Mouse (Mus musculus): ENCODE results near the gene Gap43.
"Not testable (repeated sequence)": the region's sequence is repeated elsewhere in the genome, so short reads cannot be mapped to it uniquely, and the experiment has no call there.

The Gap43 gene

DNA sequence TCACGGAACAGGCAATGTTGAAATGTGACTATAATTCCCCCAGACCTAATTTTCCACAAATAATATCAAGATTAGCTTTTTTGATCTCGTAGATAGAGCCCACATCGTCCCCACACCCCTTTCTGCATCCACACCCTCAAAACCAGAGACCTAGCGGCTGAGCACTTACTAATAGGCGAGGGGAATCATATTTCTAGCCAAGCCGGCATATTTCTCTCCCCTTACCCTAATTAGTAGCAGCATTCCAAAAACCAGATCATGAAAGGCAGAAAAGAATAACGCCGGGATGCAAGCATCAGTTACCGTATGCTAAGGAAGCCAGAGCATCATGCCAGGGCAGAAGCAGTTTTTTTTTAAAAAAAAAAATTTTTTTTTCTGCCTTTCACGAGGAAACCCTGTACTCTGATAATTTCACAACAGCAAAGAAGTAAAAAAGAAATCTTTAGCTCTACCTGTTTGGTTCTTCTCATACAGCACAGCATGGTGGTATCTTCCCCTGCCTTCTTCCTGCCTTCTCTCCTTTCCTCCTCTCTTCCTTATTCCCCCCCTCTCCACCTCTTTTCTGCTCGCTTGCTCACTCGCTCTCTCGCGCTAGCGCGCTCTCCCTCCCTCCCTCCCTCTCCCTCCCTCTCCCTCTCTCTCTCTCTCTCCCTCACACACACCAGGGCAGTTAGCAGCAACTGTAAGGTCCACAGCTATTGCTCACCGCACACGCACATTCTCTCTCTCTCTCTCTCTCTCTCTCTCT, at the start of gene Gap43:
Gap43 (minus strand) TSS at position 631 of the 748 bp plus-strand sequence.
- H3K27me3 ChIP-seq (ENCODE audit: control insufficient read depth, insufficient read depth, low read length, poor library complexity, severe bottlenecking), result no peaks in the 10 kb centered on the region
- no peaks in the 10 kb centered on the region for H3K36me3 ChIP-seq (ENCODE audit: control insufficient read depth, insufficient read depth, low read length, poor library complexity, severe bottlenecking)
- DNase-seq (ENCODE audit: low read depth, low spot score), result no peak

DNA sequence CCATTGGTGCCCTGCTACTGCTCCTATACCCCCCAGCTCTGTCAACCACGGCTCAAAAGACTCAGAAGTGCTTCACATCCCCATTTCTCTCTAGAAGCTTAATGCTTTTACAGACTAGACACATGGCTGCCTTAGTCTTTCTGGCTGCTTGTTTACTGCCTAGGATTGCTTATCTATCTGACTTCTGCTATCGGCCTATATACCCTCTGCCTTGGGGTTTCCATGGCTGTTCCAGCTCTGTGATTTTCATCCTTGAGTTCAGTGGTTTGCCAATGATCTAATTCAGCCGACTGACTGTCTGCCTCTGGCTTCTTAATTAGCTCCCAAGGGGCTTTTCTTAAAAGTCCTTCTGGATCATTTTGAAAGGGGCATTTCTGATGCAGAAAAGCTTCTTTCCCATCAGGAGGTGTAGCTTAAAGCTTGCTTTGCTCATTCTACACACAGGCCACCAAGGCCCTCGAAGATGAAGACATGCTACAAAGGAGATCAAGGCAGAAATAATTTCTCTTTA, 40.9 kb upstream of the Gap43 start:
- DNase-seq (ENCODE audit: low read depth, low spot score), result no peak
- no peaks in the 10 kb centered on the region for H3K27me3 ChIP-seq (ENCODE audit: control insufficient read depth, insufficient read depth, low read length, poor library complexity, severe bottlenecking)
- no peaks in the 10 kb centered on the region for H3K36me3 ChIP-seq (ENCODE audit: control insufficient read depth, insufficient read depth, low read length, poor library complexity, severe bottlenecking)

DNA sequence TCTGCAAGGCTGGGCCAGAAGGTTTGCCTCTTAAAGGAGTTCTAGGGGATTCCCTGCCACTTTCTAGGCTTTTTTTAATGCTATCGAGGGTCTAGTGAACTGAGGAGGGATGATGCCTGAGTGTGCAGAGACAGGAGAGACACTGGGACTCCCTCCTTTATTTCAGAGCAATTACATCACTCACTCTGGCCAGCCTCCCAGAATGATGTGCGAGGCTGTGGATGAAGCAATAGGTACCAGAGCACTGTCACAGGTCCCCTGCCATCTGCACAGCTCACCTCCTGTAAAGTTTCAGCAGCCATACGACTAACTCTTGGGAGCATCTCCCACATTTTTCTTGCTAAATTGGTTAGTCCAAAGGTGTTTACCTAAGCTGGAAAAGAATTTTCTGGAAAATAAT, 40.2 kb upstream of the Gap43 start:
- no peaks in the 10 kb centered on the region for H3K27me3 ChIP-seq (ENCODE audit: control insufficient read depth, insufficient read depth, low read length, poor library complexity, severe bottlenecking)
- no peak for DNase-seq (ENCODE audit: low read depth, low spot score)
- H3K36me3 ChIP-seq (ENCODE audit: control insufficient read depth, insufficient read depth, low read length, poor library complexity, severe bottlenecking), result no peaks in the 10 kb centered on the region

DNA sequence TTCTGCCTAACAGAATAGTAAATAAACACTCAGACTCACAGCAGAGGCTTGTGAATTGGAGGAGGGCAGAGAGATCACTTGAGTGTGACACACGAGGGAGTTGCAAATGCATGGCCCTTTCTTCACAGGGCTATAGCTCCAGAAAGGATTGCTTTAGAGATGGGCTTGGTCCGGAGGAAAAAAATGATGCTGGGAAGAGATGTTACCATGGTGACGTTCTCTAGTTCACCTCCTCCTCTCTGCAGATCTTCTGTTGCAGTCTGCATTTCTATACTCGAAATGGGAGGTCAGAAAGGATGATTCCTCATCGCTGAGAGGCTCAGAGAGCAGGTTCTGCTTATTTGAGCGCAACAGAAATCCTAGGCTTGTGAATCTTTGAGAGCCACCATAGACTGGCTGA, 29.7 kb upstream of the Gap43 start:
- no peaks in the 10 kb centered on the region for H3K36me3 ChIP-seq (ENCODE audit: control insufficient read depth, insufficient read depth, low read length, poor library complexity, severe bottlenecking)
- no peak for DNase-seq (ENCODE audit: low read depth, low spot score)
- no peaks in the 10 kb centered on the region for H3K27me3 ChIP-seq (ENCODE audit: control insufficient read depth, insufficient read depth, low read length, poor library complexity, severe bottlenecking)

DNA sequence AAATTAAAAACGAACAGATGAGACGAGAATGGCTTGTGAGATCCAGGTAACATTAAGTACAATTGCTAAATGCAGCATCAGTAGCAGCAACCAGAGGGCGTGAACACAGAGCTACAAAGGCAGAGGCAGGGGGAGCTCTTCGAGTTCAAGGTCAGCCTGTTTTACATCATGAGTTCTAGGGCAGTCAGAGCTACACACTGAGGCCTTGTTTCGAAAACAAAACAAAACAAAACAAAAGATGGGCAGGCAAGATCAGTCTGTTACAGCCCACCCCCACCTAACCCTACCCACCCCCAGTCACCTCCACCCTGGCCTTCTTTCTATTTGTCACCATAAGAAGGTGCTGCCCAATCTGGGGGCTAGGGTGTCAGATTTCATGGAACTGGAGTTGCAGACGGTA, 28.9 kb upstream of the Gap43 start:
- no peak for DNase-seq (ENCODE audit: low read depth, low spot score)
- H3K27me3 ChIP-seq (ENCODE audit: control insufficient read depth, insufficient read depth, low read length, poor library complexity, severe bottlenecking), result no peaks in the 10 kb centered on the region
- no peaks in the 10 kb centered on the region for H3K36me3 ChIP-seq (ENCODE audit: control insufficient read depth, insufficient read depth, low read length, poor library complexity, severe bottlenecking)

DNA sequence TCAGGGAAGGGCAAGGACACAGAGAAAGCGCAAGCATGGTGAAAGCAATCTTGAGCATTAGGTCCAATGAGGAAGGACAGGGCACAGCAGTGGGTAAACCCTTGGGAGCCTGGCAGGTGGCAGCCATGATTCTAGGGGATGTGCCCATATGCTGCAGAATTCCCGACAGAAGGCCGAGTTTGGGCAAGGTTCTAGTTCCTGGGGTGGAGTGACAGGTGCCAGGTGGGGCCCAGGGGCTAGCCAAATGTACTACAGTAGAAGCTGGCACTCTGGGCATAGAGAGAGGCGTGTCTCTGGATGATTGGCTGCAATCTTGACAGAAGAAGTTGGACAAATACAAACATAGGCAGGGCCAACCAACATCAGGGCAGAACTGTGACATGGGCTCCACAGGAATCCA, 19.6 kb upstream of the Gap43 start:
- H3K36me3 ChIP-seq (ENCODE audit: control insufficient read depth, insufficient read depth, low read length, poor library complexity, severe bottlenecking), result no peaks in the 10 kb centered on the region
- no peak for DNase-seq (ENCODE audit: low read depth, low spot score)
- H3K27me3 ChIP-seq (ENCODE audit: control insufficient read depth, insufficient read depth, low read length, poor library complexity, severe bottlenecking), result no peaks in the 10 kb centered on the region

DNA sequence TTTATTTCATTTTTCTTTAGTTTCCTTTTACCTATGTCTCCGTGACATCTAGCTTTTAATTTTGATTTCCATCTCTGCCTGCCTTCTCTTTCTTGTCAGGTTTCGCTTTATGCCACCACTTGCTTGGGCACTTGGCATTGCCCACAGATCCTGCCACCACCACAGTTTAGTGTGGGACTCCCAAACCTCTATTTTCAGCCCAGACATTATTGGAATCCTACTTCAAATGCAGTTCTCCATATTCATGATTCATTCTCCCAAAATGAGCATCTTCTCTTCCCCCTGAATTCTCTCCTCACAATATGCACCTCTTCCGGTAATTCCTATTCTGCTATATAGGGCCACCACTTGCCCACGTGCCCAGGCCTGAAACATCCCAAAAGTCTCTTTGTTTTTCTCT, 17.6 kb upstream of the Gap43 start:
- Histone ChIP-seq H3K27me3 (ENCODE audit: control insufficient read depth, insufficient read depth, low read length, poor library complexity, severe bottlenecking) (no peaks in the 10 kb centered on the region), H3K36me3 (ENCODE audit: control insufficient read depth, insufficient read depth, low read length, poor library complexity, severe bottlenecking) (no peaks in the 10 kb centered on the region)
- DNase-seq (ENCODE audit: low read depth, low spot score), result no peak

DNA sequence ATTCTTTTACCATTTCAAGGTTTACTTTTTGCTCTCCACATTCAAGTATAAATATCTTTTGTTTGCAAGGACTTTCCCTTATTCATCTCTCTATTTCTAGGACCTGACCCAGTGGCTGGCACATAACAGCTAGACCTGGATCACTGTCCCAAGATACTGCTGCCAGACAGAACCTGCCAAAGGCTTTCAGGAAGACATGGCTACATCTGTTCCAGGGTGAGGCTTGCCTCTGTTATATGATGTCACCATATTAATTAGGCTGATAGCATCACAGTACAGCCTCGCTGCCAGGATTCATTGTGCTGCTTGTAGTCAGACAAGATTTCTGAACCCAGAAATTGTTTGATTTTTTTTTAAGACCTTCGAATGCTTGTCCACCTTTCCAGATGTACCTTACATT, 9.6 kb upstream of the Gap43 start:
- DNase-seq (ENCODE audit: low read depth, low spot score), result no peak
- Histone ChIP-seq H3K27me3 (ENCODE audit: control insufficient read depth, insufficient read depth, low read length, poor library complexity, severe bottlenecking) (no peaks in the 10 kb centered on the region), H3K36me3 (ENCODE audit: control insufficient read depth, insufficient read depth, low read length, poor library complexity, severe bottlenecking) (no peaks in the 10 kb centered on the region)

DNA sequence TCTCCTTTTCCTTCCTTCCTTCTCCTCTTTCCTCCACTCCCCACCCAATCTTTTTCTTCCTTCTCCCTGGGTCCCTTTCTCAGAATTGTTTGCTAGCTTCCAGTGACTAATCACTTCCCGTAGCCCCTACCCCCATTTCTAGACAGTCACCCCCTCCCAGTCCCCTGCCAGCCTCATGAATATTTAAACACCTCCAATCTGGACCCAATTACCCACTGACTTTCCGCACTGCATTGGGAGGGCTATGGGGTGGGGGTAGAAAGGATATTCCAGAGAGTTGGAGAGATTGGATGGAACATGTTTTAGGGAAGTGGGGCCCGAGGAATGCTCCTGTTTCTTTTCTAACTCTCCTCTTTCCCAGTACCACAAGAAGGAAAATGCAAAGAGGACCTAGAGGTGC, 414 bp upstream of the Gap43 start:
- not testable (repeated sequence) for H3K27me3 ChIP-seq (ENCODE audit: control insufficient read depth, insufficient read depth, low read length, poor library complexity, severe bottlenecking); DNase-seq (ENCODE audit: low read depth, low spot score); H3K36me3 ChIP-seq (ENCODE audit: control insufficient read depth, insufficient read depth, low read length, poor library complexity, severe bottlenecking)

DNA sequence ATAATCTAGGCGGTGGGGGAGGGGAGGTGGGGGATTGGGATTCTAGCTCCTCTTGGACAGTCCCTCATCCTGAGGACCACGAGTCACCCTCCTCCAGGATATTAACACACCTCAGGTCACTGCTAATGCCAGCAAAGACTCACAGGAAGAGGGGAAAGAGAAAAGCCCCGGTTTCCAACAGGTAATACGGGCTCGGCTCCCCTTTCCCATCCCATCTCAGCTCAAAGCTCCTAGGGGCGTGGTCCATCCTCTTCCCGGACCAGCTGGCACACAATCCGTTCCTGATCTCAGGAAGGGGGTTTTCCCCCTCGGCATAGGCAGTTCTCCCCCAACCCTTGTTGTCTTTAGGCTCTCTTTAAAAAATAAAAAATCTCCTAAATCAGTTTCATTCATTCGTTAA, 939 bp downstream of the Gap43 start:
- no peaks in the 10 kb centered on the region for H3K27me3 ChIP-seq (ENCODE audit: control insufficient read depth, insufficient read depth, low read length, poor library complexity, severe bottlenecking)
- H3K36me3 ChIP-seq (ENCODE audit: control insufficient read depth, insufficient read depth, low read length, poor library complexity, severe bottlenecking), result no peaks in the 10 kb centered on the region
- DNase-seq (ENCODE audit: low read depth, low spot score), result no peak

DNA sequence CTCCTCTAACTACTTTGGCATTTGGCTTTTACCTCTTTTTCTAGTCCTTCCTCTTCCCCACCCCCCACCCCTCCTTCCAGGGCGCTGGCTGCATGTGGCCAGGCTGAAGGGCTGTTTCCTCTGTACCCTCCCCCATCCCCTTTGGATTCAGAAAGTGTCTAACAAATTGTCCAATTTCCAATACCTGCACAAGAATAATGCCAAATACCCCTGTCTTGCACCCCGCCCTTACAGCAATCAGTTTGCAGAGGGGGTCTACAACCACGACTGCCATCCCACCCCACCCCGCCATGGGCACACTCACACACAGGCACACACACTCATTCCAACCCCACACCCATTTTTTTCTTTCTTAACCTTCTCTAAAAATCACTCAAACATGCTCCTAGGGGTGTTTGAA, 1.5 kb downstream of the Gap43 start:
- Histone ChIP-seq H3K27me3 (ENCODE audit: control insufficient read depth, insufficient read depth, low read length, poor library complexity, severe bottlenecking) (no peaks in the 10 kb centered on the region), H3K36me3 (ENCODE audit: control insufficient read depth, insufficient read depth, low read length, poor library complexity, severe bottlenecking) (no peaks in the 10 kb centered on the region)
- no peak for DNase-seq (ENCODE audit: low read depth, low spot score)

DNA sequence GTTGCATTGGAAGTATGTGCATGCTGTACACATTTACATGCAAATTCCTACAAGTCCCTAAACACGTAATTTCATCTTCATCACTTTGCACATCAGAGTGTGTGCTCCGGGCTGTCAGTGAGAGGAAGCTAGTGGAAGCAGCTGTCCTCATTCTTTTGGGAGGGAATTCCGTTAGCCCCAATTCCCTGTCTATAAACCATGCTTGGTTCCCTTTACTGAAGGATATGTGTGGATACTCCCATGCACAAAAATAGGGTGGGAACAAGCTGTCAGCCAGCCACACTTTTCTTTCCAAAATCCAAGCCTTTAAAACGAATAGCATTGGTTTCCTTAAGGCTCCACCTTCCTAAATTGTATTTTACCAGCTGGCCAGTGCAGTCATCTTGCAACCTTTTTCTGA, 2.1 kb downstream of the Gap43 start:
- no peaks in the 10 kb centered on the region for H3K36me3 ChIP-seq (ENCODE audit: control insufficient read depth, insufficient read depth, low read length, poor library complexity, severe bottlenecking)
- DNase-seq (ENCODE audit: low read depth, low spot score), result no peak
- H3K27me3 ChIP-seq (ENCODE audit: control insufficient read depth, insufficient read depth, low read length, poor library complexity, severe bottlenecking), result no peaks in the 10 kb centered on the region

DNA sequence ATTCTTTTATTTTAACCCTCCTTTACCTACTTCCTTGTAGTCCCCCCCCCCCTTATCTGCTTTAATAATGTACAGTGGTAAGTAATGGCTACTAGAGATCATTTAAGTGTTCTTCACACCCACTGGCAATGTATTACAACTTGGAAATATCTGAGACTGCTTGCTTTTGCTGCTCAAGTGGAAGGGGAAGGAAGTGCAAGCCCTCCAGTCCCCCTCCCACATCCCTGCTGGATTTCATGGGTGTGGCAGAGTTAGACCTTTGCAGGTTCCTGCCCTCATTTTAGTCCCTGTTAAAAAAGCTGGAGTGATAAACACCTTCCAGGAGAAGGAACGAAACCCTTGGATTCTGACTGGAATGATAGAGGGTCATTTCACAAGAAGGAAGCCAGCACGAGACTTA, 2.8 kb downstream of the Gap43 start:
- Histone ChIP-seq H3K36me3 (ENCODE audit: control insufficient read depth, insufficient read depth, low read length, poor library complexity, severe bottlenecking) (no peaks in the 10 kb centered on the region), H3K27me3 (ENCODE audit: control insufficient read depth, insufficient read depth, low read length, poor library complexity, severe bottlenecking) (no peaks in the 10 kb centered on the region)
- no peak for DNase-seq (ENCODE audit: low read depth, low spot score)

DNA sequence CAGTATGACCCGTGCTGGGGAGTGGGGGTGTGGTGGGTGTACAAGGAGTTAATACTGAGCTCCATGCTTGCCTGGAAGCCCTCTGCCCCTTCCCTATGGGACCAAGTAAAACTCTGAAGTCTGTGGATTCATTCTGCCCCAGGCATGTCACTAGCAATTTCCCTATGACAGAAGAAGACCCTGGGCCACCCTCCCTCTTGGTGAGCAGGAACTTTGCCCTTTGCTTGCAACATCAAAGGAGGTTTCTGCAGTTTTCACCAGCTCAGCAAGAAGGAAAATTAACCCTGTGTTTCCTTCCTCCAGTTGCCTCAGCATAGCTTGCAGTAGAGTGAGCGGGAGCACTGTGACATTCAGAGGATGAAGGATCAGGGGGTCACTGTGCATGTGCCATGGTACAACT, 3.8 kb downstream of the Gap43 start:
- Histone ChIP-seq H3K27me3 (ENCODE audit: control insufficient read depth, insufficient read depth, low read length, poor library complexity, severe bottlenecking) (no peaks in the 10 kb centered on the region), H3K36me3 (ENCODE audit: control insufficient read depth, insufficient read depth, low read length, poor library complexity, severe bottlenecking) (no peaks in the 10 kb centered on the region)
- no peak for DNase-seq (ENCODE audit: low read depth, low spot score)

DNA sequence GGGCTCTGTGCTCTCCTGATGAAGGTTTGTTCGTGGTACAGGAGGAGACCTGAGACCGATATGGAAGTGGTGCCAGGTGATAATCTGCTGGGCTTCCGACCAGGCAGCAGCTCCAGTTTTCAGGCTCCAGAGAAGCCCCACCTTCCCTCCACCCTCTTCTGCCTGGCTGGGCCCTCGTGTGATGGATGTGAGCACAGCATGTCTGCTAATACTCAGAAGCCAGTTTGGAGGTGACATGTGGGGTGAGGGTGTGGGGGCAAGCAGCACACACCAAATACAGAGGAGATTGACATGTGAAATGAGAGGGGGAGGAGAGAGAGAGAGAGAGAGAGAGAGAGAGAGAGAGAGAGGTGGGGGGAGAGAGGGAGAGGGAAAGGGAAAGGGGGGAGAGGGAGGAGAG, 8.1 kb downstream of the Gap43 start:
- no peaks in the 10 kb centered on the region for H3K36me3 ChIP-seq (ENCODE audit: control insufficient read depth, insufficient read depth, low read length, poor library complexity, severe bottlenecking)
- no peak for DNase-seq (ENCODE audit: low read depth, low spot score)
- no peaks in the 10 kb centered on the region for H3K27me3 ChIP-seq (ENCODE audit: control insufficient read depth, insufficient read depth, low read length, poor library complexity, severe bottlenecking)

DNA sequence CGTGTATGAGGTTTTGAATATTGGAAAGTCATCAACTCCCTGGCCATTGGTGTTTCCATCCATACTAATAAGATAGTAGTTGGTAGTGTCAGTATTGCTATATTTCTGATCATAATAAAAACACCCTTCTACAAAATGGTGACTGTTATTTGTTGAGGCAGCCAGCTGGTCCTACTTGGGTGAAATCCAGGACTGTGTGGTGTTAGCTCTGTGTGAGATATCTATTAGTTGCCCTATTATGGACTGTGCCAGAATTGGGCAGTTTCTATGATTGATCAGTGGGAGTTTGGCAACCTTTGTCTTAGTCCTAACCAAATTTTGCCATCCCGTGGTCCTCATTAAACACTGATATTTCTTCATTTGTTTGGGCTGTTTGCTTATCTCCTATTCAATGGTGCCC, 14.3 kb downstream of the Gap43 start:
- no peaks in the 10 kb centered on the region for H3K36me3 ChIP-seq (ENCODE audit: control insufficient read depth, insufficient read depth, low read length, poor library complexity, severe bottlenecking)
- no peak for DNase-seq (ENCODE audit: low read depth, low spot score)

More for the DNA sequence above, 14.3 kb downstream of the Gap43 start:
- no peaks in the 10 kb centered on the region for H3K27me3 ChIP-seq (ENCODE audit: control insufficient read depth, insufficient read depth, low read length, poor library complexity, severe bottlenecking)

Data from splenic B cell, adult 2 months (primary cell).